Mouse (Mus musculus): ENCODE results near the gene Dnah17.

Gene Dnah17

GRCm38 (mm10) chr11:118085961-118086360, 44.5 kb downstream of the Dnah17 start:
- DNase-seq (ENCODE audit: inconsistent ontology term), result no peak

GRCm38 (mm10) chr11:118085176-118085575, 45.3 kb downstream of the Dnah17 start:
- DNase-seq (ENCODE audit: inconsistent ontology term), result no peak

GRCm38 (mm10) chr11:118084266-118084665, 46.2 kb downstream of the Dnah17 start:
- no peak for DNase-seq (ENCODE audit: inconsistent ontology term)

- peak; percentile 60 for DNase-seq (ENCODE audit: inconsistent ontology term)
These were observed 46.6 kb downstream of the Dnah17 start for GRCm38 (mm10) chr11:118083811-118084210.

- no peak for DNase-seq (ENCODE audit: inconsistent ontology term)
These were observed 48.1 kb downstream of the Dnah17 start for GRCm38 (mm10) chr11:118082294-118082693.

GRCm38 (mm10) chr11:118079750-118080149, 50.7 kb downstream of the Dnah17 start:
- DNase-seq (ENCODE audit: inconsistent ontology term), result no peak

GRCm38 (mm10) chr11:118076929-118077328, 53.5 kb downstream of the Dnah17 start:
- no peak for DNase-seq (ENCODE audit: inconsistent ontology term)

- DNase-seq (ENCODE audit: inconsistent ontology term), result no peak
These were observed 55.4 kb downstream of the Dnah17 start for GRCm38 (mm10) chr11:118075035-118075522.

GRCm38 (mm10) chr11:118071227-118071912, 59.1 kb downstream of the Dnah17 start:
- DNase-seq (ENCODE audit: inconsistent ontology term), result no peak

GRCm38 (mm10) chr11:118068812-118069332, 61.6 kb downstream of the Dnah17 start:
- DNase-seq (ENCODE audit: inconsistent ontology term), result no peak

GRCm38 (mm10) chr11:118067588-118067987, 62.8 kb downstream of the Dnah17 start:
- no peak for DNase-seq (ENCODE audit: inconsistent ontology term)

GRCm38 (mm10) chr11:118060038-118060437, 70.4 kb downstream of the Dnah17 start:
- no peak for DNase-seq (ENCODE audit: inconsistent ontology term)

GRCm38 (mm10) chr11:118058872-118059271, 71.6 kb downstream of the Dnah17 start:
- DNase-seq (ENCODE audit: inconsistent ontology term), result no peak

GRCm38 (mm10) chr11:118058367-118058766, 72.1 kb downstream of the Dnah17 start:
- DNase-seq (ENCODE audit: inconsistent ontology term), result no peak

GRCm38 (mm10) chr11:118050174-118050573, 80.3 kb downstream of the Dnah17 start:
- no peak for DNase-seq (ENCODE audit: inconsistent ontology term)

- DNase-seq (ENCODE audit: inconsistent ontology term), result no peak
These were observed 80.8 kb downstream of the Dnah17 start for GRCm38 (mm10) chr11:118049641-118050040.

- peak; percentile 46 for DNase-seq (ENCODE audit: inconsistent ontology term)
These were observed 87.0 kb downstream of the Dnah17 start for GRCm38 (mm10) chr11:118043293-118043907.

- DNase-seq (ENCODE audit: inconsistent ontology term), result no peak
These were observed 87.6 kb downstream of the Dnah17 start for GRCm38 (mm10) chr11:118042791-118043190.

- DNase-seq (ENCODE audit: inconsistent ontology term), result no peak
These were observed 95.4 kb downstream of the Dnah17 start for GRCm38 (mm10) chr11:118035068-118035467.

- no peak for DNase-seq (ENCODE audit: inconsistent ontology term)
These were observed 96.0 kb downstream of the Dnah17 start for GRCm38 (mm10) chr11:118034395-118034794.

- DNase-seq (ENCODE audit: inconsistent ontology term), result no peak
These were observed 99.3 kb downstream of the Dnah17 start for GRCm38 (mm10) chr11:118031134-118031533.

- no peak for DNase-seq (ENCODE audit: inconsistent ontology term)
These were observed 101.3 kb downstream of the Dnah17 start for GRCm38 (mm10) chr11:118029170-118029569.

- DNase-seq (ENCODE audit: inconsistent ontology term), result peak; percentile 72
These were observed 106.3 kb downstream of the Dnah17 start for GRCm38 (mm10) chr11:118024111-118024510.
